Mouse (Mus musculus) ES-Bruce4 (cell line): ENCODE measurements around the gene Gm10645.

Experiments used
- CTCF ChIP-seq: IDR thresholded peaks from one replicate; pipeline ENCODE4 v1.8.1; 2011; ENCODE audit warnings: low read depth, low read length
- POLR2A ChIP-seq: IDR thresholded peaks from one replicate; pipeline ENCODE4 v1.8.1; 2011; ENCODE audit warnings: low read length; ENCODE audit not compliant: insufficient read depth

GRCm38 (mm10) chr8:83199715-83200114 lies 33.7 kb upstream of the Gm10645 start:
- TF ChIP-seq CTCF (no peak), POLR2A (no peak)
